Mouse (Mus musculus) midbrain, embryonic 13.5 days (tissue): ENCODE results near the gene Steap3. TPM values are rescaled to one million over a fixed set of nuclear protein-coding genes. Genes with fewer than 3 reads are reported as not detected.

Experiments used
- ATAC-seq: fragments of 200-750 bp; cut with Nextera tagmentation; 2 replicates; pipeline ENCODE4 v1.8.0; 2017; ENCODE audit warnings: mild to moderate bottlenecking, moderate TSS enrichment, moderate library complexity
- H3K27ac ChIP-seq: fragments of 300-500 bp; sonication (generic); 2 replicates; pipeline ENCODE4 v1.5.1; 2015; ENCODE audit warnings: inconsistent platforms, mild to moderate bottlenecking, moderate library complexity
- H3K27me3 ChIP-seq: fragments of 300-500 bp; sonication (generic); 2 replicates; pipeline ENCODE4 v1.6.1; 2015; ENCODE audit warnings: mild to moderate bottlenecking, inconsistent platforms
- H3K36me3 ChIP-seq: fragments of 300-500 bp; sonication (generic); 2 replicates; pipeline ENCODE4 v1.6.1; 2015; ENCODE audit warnings: mild to moderate bottlenecking, inconsistent platforms
- H3K4me1 ChIP-seq: fragments of 300-500 bp; sonication (generic); replicated peaks from 2 replicates; pipeline ENCODE4 v1.6.1; 2015; ENCODE audit warnings: inconsistent platforms
- H3K4me2 ChIP-seq: fragments of 300-500 bp; sonication (generic); replicated peaks from 2 replicates; pipeline ENCODE4 v1.6.1; 2015; ENCODE audit warnings: moderate library complexity, mild to moderate bottlenecking, inconsistent platforms
- H3K4me3 ChIP-seq: fragments of 300-500 bp; sonication (generic); replicated peaks from 2 replicates; pipeline ENCODE4 v1.5.1; 2015; ENCODE audit warnings: mild to moderate bottlenecking, inconsistent platforms
- H3K9ac ChIP-seq: fragments of 300-500 bp; sonication (generic); replicated peaks from 2 replicates; pipeline ENCODE4 v1.6.1; 2015; ENCODE audit warnings: mild to moderate bottlenecking, inconsistent platforms
- H3K9me3 ChIP-seq: fragments of 300-500 bp; sonication (generic); 2 replicates; pipeline ENCODE4 v1.6.1; 2016; ENCODE audit warnings: mild to moderate bottlenecking, inconsistent platforms
- WGBS: fragments of 180-500 bp; shearing (Covaris S2); methylation state at CpG from one replicate; pipeline ENCODE4 v1.1.7; 2015; 5-methylcytosine and 5-hydroxymethylcytosine counted together
- polyA plus RNA-seq: library from polyadenylated mRNA; unstranded; fragments of >200 nt; fragmentation: Nextera tagmentation; extraction: Ambion mirVana; gene quantifications from 2 replicates; pipeline ENCODE4 v1.2.1, GENCODE M21; 2015

Steap3 gene
- polyA plus RNA-seq, 1 experiment from 2014 or later = 2.1 TPM

DNA sequence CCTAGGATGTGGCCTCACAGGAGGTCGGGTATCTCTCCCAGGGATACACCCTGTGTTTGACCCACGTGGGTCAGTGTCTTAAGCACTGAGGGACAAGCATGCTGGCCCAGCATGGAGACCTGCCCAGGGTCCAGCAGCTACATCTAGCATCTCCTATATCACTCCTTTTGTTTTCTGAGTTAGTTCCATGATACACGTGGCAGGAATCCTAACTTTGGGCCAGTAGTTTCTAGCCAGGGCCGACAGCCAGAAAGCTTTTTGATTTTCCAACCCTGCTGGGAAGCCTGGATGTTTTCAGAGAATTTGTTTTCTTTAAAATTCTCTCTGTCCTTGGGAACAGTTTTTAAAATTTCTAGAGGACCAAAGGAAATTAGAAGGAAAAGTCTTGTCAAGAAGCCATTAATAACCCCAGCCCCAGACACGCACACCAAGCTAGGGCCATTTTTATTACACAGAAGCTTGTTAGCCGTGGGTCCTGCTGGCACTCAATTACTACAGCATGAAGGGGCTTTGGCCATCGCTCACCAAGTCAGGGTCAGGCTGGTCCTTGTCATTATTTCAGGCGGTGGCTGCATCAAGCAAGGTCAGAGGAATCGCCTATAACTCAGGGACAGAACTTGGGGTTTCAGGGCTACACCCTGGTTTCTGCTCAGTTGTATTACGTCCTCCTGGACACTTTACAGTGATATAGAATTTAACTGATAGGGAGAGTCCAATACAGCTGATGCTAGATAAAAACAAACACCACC is 42.6 kb downstream of the Steap3 start:
- Histone ChIP-seq H3K4me1 (no peaks in the 10 kb centered on the region), H3K27ac (no peak overlapping the region), H3K9me3 (no peaks in the 10 kb centered on the region), H3K9ac (no peak overlapping the region), H3K36me3 (no peaks in the 10 kb centered on the region), H3K4me3 (no peak overlapping the region), H3K4me2 (no peak overlapping the region), H3K27me3 (0 out of 2 replicates have a peak, but pooled peaks cover 3% of the 10 kb centered on the region)
- ATAC-seq = no peak
- 81% methylated on average over 10 of the region's 10 CpGs for WGBS

DNA sequence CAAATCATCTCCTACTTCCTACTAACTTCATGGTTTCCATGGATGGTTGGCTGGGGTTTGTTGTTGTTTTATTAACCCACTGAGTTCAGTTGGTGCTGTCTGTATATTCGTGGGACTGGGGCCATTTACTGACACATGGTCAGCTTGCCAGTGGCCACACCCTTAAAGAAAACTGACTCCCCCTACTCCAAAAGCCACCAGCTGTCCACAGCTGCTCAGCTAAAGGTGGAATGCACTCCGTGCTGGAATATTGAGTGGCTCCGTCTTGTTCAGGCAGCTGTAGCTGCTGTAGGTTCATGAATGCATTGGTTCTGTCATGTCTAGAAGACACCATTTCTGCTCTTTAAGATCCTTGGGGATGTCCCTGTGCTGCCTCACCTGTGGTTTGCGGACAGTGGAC is 48.9 kb downstream of the Steap3 start:
- Histone ChIP-seq H3K27me3 (no peaks in the 10 kb centered on the region), H3K4me2 (no peak overlapping the region), H3K36me3 (no peaks in the 10 kb centered on the region), H3K4me1 (0 out of 2 replicates have a peak, but pooled peaks cover 5% of the 10 kb centered on the region), H3K4me3 (no peak overlapping the region), H3K27ac (no peak overlapping the region), H3K9ac (no peak overlapping the region), H3K9me3 (no peaks in the 10 kb centered on the region)
- WGBS = 84% methylated on average over 4 of the region's 4 CpGs
- no peak for ATAC-seq

DNA sequence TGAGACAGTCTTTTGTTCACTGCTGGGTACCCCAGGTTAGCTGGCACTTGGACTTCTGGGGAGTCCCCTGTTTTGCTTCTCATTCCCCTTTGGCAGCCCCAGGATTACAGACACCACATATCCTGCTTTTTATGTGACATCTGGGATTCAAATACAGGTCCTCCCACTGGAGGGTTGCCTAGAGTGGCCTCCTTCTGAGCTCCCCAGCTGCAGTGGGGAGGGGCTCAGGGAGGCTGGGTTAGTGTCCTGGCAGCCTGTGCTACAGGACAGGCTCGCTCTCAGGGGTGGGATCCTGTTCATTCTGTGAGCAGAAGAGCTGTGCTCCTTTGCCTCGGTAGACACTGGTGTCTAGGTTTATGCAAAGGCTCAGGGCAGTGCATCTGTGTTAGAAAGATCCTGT is 51.2 kb downstream of the Steap3 start:
- no peak overlapping the region for H3K4me2 ChIP-seq
- no peaks in the 10 kb centered on the region for H3K36me3 ChIP-seq
- H3K9me3 ChIP-seq = no peaks in the 10 kb centered on the region
- H3K4me3 ChIP-seq = no peak overlapping the region
- WGBS = 45% methylated on average over 2 of the region's 2 CpGs
- no peak for ATAC-seq
- H3K27ac ChIP-seq = no peak overlapping the region
- 0 out of 2 replicates have a peak, but pooled peaks cover 5% of the 10 kb centered on the region for H3K4me1 ChIP-seq
- no peak overlapping the region for H3K9ac ChIP-seq
- H3K27me3 ChIP-seq = no peaks in the 10 kb centered on the region

DNA sequence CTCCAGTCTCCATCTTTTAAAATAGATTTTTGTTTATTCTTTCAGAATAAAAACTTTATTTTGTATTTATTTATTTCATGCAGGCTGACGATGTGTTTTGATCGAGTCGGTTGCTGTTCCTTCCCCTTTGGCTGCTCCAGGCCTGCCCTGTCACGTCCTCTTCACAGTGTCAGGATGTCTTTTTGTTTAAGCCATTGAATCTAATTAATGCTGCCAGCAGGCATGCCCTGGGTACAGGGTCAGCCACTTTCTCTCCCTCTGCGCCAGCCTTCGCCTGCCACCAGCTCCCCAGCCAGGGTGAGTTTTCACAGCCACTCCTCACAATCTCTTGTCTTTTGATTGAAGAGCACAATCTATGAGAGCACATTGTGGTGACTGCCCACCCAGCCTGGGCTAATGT is 51.7 kb downstream of the Steap3 start:
- H3K4me3 ChIP-seq = no peak overlapping the region
- 44% methylated on average over 6 of the region's 6 CpGs for WGBS
- no peak overlapping the region for H3K27ac ChIP-seq
- no peaks in the 10 kb centered on the region for H3K27me3 ChIP-seq
- peak; percentile 9; the same call in 1 of the 2 replicates for ATAC-seq
- no peak overlapping the region for H3K9ac ChIP-seq
- H3K4me1 ChIP-seq = 0 out of 2 replicates have a peak, but pooled peaks cover 5% of the 10 kb centered on the region
- H3K9me3 ChIP-seq = no peaks in the 10 kb centered on the region
- no peak overlapping the region for H3K4me2 ChIP-seq
- no peaks in the 10 kb centered on the region for H3K36me3 ChIP-seq

DNA sequence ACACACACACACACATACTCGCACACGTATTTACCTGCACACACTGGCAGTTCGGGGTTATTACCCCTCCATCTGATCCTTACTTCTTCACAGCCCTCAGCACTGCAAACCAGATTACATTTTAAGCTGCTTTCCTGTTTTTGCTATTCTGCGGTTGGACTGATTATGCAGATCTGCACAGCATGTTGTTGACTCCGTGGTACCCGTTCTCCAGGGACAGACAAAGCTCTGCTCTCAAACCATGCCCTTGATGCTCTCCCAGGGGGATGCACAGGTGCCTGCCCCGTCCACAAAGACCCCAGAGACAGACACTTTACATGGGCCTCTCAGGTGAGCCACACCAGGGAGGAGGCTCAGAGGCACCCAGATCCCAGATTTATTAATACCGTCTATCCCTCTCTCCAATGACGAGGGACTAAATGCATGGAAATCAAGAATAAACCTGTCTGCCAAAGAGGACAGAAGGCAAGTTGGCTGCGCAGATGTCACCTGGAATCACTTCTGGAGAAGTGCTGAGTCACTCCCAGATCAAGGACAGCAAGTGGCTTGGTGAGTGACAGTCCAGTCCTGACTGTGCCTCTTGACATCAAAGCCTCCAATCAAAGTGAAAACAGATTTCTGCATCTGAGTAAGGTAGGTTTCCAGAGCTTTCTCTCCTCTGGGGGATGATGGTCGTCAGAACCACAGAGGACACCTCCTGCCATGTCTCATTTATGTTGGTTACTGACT is 63.8 kb downstream of the Steap3 start:
- H3K36me3 ChIP-seq = no peaks in the 10 kb centered on the region
- H3K27ac ChIP-seq = no peak overlapping the region
- ATAC-seq = 0 out of 2 replicates have a peak, but pooled peaks have one; percentile 21
- H3K27me3 ChIP-seq = no peaks in the 10 kb centered on the region
- H3K4me1 ChIP-seq = 0 out of 2 replicates have a peak, but pooled peaks cover 6% of the 10 kb centered on the region
- H3K4me3 ChIP-seq = no peak overlapping the region
- H3K9me3 ChIP-seq = no peaks in the 10 kb centered on the region
- H3K9ac ChIP-seq = no peak overlapping the region
- 69% methylated on average over 11 of the region's 11 CpGs for WGBS
- H3K4me2 ChIP-seq = no peak overlapping the region

DNA sequence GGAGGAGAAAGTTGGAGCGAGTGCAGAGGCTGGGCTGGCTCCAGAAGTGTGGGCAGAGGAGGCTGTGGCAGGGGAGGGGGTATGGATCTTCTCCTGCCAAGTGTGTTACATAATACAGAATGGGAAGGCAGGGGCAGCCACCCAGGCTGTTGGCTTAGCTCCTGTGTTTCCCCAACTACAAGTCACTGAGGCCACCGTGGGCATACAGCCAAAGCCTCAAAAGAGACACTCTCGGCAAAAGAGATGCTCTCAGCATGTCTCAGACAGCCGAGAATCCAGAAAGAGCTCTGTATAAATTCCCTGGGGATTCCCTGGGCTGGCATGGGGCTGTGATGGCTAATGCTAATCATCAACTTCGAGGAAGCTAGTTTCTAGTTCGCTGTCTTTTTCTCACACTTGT is 64.9 kb downstream of the Steap3 start:
- H3K27ac ChIP-seq = no peak overlapping the region
- peak; percentile 74 for ATAC-seq
- H3K4me1 ChIP-seq = 0 out of 2 replicates have a peak, but pooled peaks cover 6% of the 10 kb centered on the region
- no peaks in the 10 kb centered on the region for H3K9me3 ChIP-seq
- no peaks in the 10 kb centered on the region for H3K36me3 ChIP-seq
- WGBS = 57% methylated on average over 6 of the region's 6 CpGs
- H3K4me3 ChIP-seq = no peak overlapping the region
- no peak overlapping the region for H3K9ac ChIP-seq
- H3K27me3 ChIP-seq = no peaks in the 10 kb centered on the region
- H3K4me2 ChIP-seq = no peak overlapping the region

DNA sequence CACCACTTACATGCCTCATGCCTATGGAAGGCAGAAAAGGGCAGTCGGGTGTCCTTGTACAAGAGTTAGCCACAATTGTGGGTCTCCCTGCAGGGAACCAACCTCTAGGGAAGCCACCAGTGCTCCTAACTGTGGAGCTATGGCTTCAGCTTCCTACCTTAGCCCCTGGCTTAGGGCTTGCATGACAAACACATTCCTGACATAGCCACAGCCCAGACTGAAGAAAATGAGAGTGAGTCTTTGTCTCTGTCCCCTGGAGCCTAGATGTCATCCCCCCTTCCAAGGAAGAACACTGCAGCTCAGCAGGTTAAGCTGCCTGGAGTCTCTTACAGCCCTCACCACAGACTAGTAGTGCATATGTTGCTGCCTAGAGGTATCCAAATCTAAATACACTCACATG is 67.7 kb downstream of the Steap3 start:
- no peak for ATAC-seq
- Histone ChIP-seq H3K9me3 (no peaks in the 10 kb centered on the region), H3K4me1 (0 out of 2 replicates have a peak, but pooled peaks cover 6% of the 10 kb centered on the region), H3K4me3 (no peak overlapping the region), H3K27me3 (peaks cover 7% of the 10 kb centered on the region; the same call in 1 of the 2 replicates), H3K36me3 (no peaks in the 10 kb centered on the region), H3K27ac (no peak overlapping the region), H3K9ac (no peak overlapping the region), H3K4me2 (no peak overlapping the region)
- WGBS = 26% methylated on average over 1 of the region's 1 CpGs

DNA sequence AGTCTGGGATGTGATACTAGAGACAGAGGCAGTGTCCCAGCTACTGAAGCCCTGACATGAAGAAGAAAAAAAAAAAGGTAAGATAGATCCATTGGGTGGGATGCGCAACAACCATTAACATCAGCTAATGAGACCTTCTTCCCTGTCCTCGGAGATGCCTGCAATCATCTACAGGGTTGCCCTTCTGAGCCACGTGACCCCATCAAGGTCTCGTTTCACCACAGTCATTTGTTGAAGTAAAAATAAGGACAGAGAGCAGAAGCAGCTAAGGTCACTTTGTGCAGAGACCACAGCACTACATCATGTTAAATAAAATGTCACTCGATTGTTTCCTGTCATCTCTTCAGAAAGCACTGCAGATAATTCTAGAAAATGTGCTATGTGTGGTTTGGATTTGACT is 68.7 kb downstream of the Steap3 start:
- 90% methylated on average over 5 of the region's 5 CpGs for WGBS
- peaks cover 7% of the 10 kb centered on the region; the same call in 1 of the 2 replicates for H3K27me3 ChIP-seq
- no peak overlapping the region for H3K4me3 ChIP-seq
- H3K4me1 ChIP-seq = 0 out of 2 replicates have a peak, but pooled peaks cover 6% of the 10 kb centered on the region
- H3K9ac ChIP-seq = no peak overlapping the region
- H3K9me3 ChIP-seq = no peaks in the 10 kb centered on the region
- no peak for ATAC-seq
- no peaks in the 10 kb centered on the region for H3K36me3 ChIP-seq
- no peak overlapping the region for H3K27ac ChIP-seq
- no peak overlapping the region for H3K4me2 ChIP-seq

DNA sequence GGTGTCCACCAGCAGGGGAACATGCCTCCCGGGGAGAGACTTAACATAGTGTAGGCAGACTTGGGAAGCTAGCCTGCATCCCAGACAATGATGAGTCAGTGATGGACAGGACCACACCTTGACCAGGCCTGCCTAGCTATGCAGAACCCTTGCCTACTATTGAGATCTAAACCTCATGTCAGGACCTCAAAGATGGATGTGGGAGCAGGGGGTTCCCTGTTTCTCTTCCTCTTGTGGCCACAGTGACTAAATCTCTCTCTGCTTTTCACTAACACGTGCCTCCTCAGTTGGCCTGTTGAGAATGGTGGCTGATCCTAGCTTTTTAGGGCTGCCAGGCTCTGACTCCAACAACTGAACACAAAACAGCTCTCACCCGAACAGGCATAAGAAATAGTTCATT is 70.0 kb downstream of the Steap3 start:
- WGBS = 50% methylated on average over 3 of the region's 3 CpGs
- no peak overlapping the region for H3K9ac ChIP-seq

DNA sequence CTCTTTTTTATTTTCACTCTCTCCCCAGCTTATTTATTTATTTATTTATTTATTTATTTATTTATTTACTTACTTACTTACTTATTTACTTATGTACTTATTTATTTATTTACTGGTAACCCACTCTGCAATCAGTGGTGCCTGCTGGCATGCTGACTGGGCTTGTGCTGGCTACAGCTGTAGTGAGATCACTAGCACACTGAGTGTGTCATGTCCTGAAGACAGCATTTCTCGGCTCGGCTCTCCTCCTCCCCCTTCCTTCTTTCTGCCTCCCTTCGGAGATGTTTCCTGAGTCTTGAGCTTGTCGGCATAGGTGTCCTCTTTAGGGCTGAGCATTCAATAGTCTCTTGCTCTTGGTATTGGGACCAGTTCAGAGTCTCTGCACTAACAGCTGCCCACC is 73.6 kb downstream of the Steap3 start:
- no peaks in the 10 kb centered on the region for H3K36me3 ChIP-seq
- H3K4me2 ChIP-seq = no peak overlapping the region
- ATAC-seq = no peak
- no peak overlapping the region for H3K27ac ChIP-seq
- H3K4me3 ChIP-seq = no peak overlapping the region
- H3K4me1 ChIP-seq = no peaks in the 10 kb centered on the region; the same call in 1 of the 2 replicates
- peaks cover 7% of the 10 kb centered on the region; the same call in 1 of the 2 replicates for H3K27me3 ChIP-seq
- H3K9ac ChIP-seq = no peak overlapping the region
- 84% methylated on average over 4 of the region's 4 CpGs for WGBS
- H3K9me3 ChIP-seq = no peaks in the 10 kb centered on the region

More for the DNA sequence above, 70.0 kb downstream of the Steap3 start:
- Histone ChIP-seq H3K27ac (no peak overlapping the region), H3K4me2 (no peak overlapping the region), H3K4me1 (0 out of 2 replicates have a peak, but pooled peaks cover under 1% of the 10 kb centered on the region), H3K27me3 (peaks cover 7% of the 10 kb centered on the region; the same call in 1 of the 2 replicates), H3K4me3 (no peak overlapping the region), H3K9me3 (no peaks in the 10 kb centered on the region), H3K36me3 (no peaks in the 10 kb centered on the region)
- ATAC-seq = no peak

DNA sequence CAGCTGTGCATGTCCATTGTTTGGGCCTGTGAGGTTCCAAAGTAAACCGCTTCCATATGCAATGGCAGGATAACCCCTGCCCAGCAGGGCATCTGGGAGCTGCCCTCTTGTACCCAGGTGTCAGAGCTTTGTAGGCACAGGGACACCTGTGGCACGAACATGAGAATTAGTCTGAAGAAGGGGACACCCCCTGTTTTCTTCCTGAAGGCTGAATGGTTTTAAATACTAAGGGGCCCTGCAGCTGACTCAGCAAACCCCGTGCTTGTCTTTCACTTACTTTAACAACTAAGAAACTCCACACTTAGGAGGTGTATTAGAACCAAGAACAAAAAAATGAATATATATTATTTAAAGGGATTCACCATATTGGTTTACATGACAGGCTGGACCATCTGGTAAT is 74.4 kb downstream of the Steap3 start:
- H3K9me3 ChIP-seq = no peaks in the 10 kb centered on the region
- 36% methylated on average over 3 of the region's 3 CpGs for WGBS
- ATAC-seq = no peak

DNA sequence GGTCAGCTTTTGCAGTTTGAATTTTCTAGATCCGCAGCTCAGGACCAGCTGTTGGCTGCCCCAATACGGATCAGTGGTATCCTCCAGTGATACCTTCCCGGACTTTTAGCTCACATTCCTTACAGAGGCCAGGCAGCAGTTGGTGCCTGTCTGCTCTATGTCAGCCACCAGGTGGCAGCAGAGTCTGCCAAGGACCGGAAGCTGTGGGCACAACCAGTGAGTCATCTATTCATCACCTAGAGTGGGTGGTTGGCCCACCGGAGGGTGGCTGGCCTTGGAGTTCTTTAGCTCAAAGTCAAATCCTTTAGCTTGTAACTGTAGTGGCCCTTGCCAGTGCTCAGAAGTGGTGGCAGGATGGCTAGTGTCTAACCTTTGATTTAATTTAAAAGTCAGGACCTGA is 75.3 kb downstream of the Steap3 start:
- Histone ChIP-seq H3K4me2 (no peak overlapping the region), H3K9ac (no peak overlapping the region), H3K9me3 (no peaks in the 10 kb centered on the region), H3K4me1 (no peaks in the 10 kb centered on the region; the same call in 1 of the 2 replicates), H3K36me3 (no peaks in the 10 kb centered on the region), H3K27ac (no peak overlapping the region), H3K27me3 (peaks cover 12% of the 10 kb centered on the region; the same call in 1 of the 2 replicates), H3K4me3 (no peak overlapping the region)
- 20% methylated on average over 5 of the region's 5 CpGs for WGBS
- ATAC-seq = peak; percentile 75

More for the DNA sequence above, 74.4 kb downstream of the Steap3 start:
- H3K9ac ChIP-seq = no peak overlapping the region
- H3K4me1 ChIP-seq = no peaks in the 10 kb centered on the region; the same call in 1 of the 2 replicates
- no peak overlapping the region for H3K4me2 ChIP-seq
- H3K27ac ChIP-seq = no peak overlapping the region
- H3K36me3 ChIP-seq = no peaks in the 10 kb centered on the region
- no peak overlapping the region for H3K4me3 ChIP-seq
- H3K27me3 ChIP-seq = peaks cover 7% of the 10 kb centered on the region; the same call in 1 of the 2 replicates
